Mouse (Mus musculus): ENCODE measurements at regions not wholly inside any gene's neighbourhood (a gene's known extent, or its start where the extent isn't known, plus 50 kb on each side); places are given as distances from the start of the nearest gene placed in this dataset.
A peak's percentile ranks its signal among the peaks of the same experiment; 100 is the strongest.

- peak; percentile 72 for DNase-seq (ENCODE audit: extremely low spot score, low spot score)
These were observed 197.9 kb downstream of the Dusp6 start for GRCm38 (mm10) chr10:99460847-99461445.

- DNase-seq (ENCODE audit: extremely low spot score, low spot score): no peak
These were observed 198.5 kb downstream of the Dusp6 start for GRCm38 (mm10) chr10:99461446-99461966.

GRCm38 (mm10) chr10:99466695-99467094 lies 203.7 kb downstream of the Dusp6 start:
- DNase-seq (ENCODE audit: extremely low spot score, low spot score): no peak

- DNase-seq (ENCODE audit: extremely low spot score, low spot score): no peak
These were observed 204.3 kb downstream of the Dusp6 start for GRCm38 (mm10) chr10:99467319-99467842.

- no peak for DNase-seq (ENCODE audit: extremely low spot score, low spot score)
These were observed 205.9 kb downstream of the Dusp6 start for GRCm38 (mm10) chr10:99468971-99469370.

- DNase-seq (ENCODE audit: extremely low spot score, low spot score): no peak
These were observed 208.9 kb downstream of the Dusp6 start for GRCm38 (mm10) chr10:99471832-99472497.

- no peak for DNase-seq (ENCODE audit: extremely low spot score, low spot score)
These were observed 209.8 kb downstream of the Dusp6 start for GRCm38 (mm10) chr10:99472806-99473205.

GRCm38 (mm10) chr10:99473758-99474157 lies 210.7 kb downstream of the Dusp6 start:
- no peak for DNase-seq (ENCODE audit: extremely low spot score, low spot score)

GRCm38 (mm10) chr10:99474546-99474945 lies 211.5 kb downstream of the Dusp6 start:
- DNase-seq (ENCODE audit: extremely low spot score, low spot score): no peak

- no peak for DNase-seq (ENCODE audit: extremely low spot score, low spot score)
These were observed 213.2 kb downstream of the Dusp6 start for GRCm38 (mm10) chr10:99476214-99476613.

- no peak for DNase-seq (ENCODE audit: extremely low spot score, low spot score)
These were observed 213.7 kb downstream of the Dusp6 start for GRCm38 (mm10) chr10:99476776-99477175.

- no peak for DNase-seq (ENCODE audit: extremely low spot score, low spot score)
These were observed 217.5 kb downstream of the Dusp6 start for GRCm38 (mm10) chr10:99480573-99480972.

GRCm38 (mm10) chr10:99482009-99482408 lies 219.0 kb downstream of the Dusp6 start:
- DNase-seq (ENCODE audit: extremely low spot score, low spot score): no peak

- DNase-seq (ENCODE audit: extremely low spot score, low spot score): no peak
These were observed 225.4 kb downstream of the Dusp6 start for GRCm38 (mm10) chr10:99488195-99489080.

GRCm38 (mm10) chr10:99511514-99512237 lies 247.8 kb downstream of the Csl start:
- no peak for DNase-seq (ENCODE audit: extremely low spot score, low spot score)

GRCm38 (mm10) chr10:99517944-99518343 lies 241.5 kb downstream of the Csl start:
- DNase-seq (ENCODE audit: extremely low spot score, low spot score): no peak

GRCm38 (mm10) chr10:99519479-99519878 lies 240.0 kb downstream of the Csl start:
- peak; percentile 26 for DNase-seq (ENCODE audit: extremely low spot score, low spot score)

- DNase-seq (ENCODE audit: extremely low spot score, low spot score): no peak
These were observed 235.6 kb downstream of the Csl start for GRCm38 (mm10) chr10:99523817-99524216.

GRCm38 (mm10) chr10:99524273-99525212 lies 234.9 kb downstream of the Csl start:
- peak; percentile 34 for DNase-seq (ENCODE audit: extremely low spot score, low spot score)

- DNase-seq (ENCODE audit: extremely low spot score, low spot score): no peak
These were observed 233.3 kb downstream of the Csl start for GRCm38 (mm10) chr10:99526148-99526547.
